Mouse (Mus musculus) left cerebral cortex, postnatal 14 days (tissue): ENCODE data around the gene Patz1. TPM values are rescaled to one million over a fixed set of nuclear protein-coding genes. Genes with fewer than 3 reads are reported as not detected.

Experiments
- DNase-seq, 2 experiments: peaks; one replicate each; pipeline ENCODE4 v3.0.0; 2021 to 2022; ENCODE audit warnings: low spot score in 2 of 2, mixed read lengths in 1 of 2
- intact Hi-C: fragments of 180-260 bp; cut with DNase I; formaldehyde crosslinking; loops from one replicate; pipeline ENCODE4 v1.15.1; 2025
- total RNA-seq, 2 experiments: library from RNA; stranded (reverse); gene quantifications; 2 replicates each; pipeline ENCODE4 v1.2.3; 2021

The Patz1 gene
- total RNA-seq, 2 experiments from 2014 or later, result 39.6 to 43.0 TPM

GRCm38 (mm10) chr11:3346351-3346750, 57.7 kb downstream of the Patz1 start:
- no peak for DNase-seq
- intact Hi-C loops, result loop anchor here (5.0 kb wide), 1 partner anchor 61 kb away; the partner anchor contains the start of gene Limk2

DNA sequence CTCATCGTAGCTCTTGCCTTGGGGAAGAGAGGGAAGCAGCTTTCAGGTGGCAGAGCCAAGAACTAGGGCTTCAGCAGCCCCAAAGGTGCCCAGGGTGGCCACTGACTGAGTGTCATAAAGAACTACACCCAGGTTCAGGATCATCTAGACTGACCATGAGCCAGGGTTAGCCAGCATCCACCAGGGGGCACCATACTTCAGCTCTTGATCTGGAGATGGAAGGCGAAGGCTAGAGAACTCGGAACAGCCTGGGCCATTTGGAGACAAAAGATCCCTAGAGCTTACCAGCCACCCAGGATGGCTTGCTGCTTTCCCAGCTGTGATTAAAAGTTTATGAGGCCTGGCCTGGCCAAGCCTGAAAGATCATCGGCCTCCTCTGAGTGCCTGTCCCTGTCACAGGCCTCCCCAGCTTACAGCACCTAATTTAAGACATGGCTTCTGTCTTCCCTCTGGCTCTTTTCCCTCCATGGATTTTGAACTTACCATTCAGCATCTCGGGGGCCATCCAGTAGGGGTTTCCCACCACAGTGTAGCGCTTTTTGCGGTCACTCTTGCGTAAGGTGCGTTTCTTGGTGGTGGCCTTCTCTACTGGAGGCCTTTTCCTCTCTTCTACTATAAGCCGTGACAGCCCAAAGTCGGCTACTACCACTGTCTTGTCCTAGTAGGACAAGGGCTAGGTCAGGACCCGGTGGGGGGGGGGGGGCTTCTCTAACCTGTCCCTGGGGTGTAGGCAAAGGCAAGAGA, 58.6 kb downstream of the Patz1 start:
- peak; percentile 82 to 85 for DNase-seq
- intact Hi-C loops, result loop anchor here (5.0 kb wide), 1 partner anchor 60 kb away; the partner anchor contains the start of gene Limk2

DNA sequence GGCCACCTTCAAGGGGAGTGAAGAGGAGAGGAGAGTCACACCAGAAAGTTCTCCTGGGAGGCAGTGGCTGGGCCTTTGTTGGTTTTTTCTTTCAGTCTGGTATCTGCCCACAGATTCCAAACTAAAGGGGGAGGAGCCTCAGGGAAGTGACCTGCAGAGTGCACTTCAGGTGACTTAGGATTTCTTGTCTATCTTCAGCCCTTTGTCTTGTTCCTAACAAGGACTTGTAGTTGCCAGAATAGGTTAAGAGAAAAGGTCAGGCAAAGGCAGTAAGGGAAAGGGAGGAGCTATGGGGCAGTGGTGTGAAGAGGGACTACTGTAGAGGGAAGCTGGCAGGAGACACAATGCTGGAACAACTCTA, 59.1 kb downstream of the Patz1 start:
- no peak for DNase-seq
- intact Hi-C loops, result loop anchor here (5.0 kb wide), 1 partner anchor 59 kb away; the partner anchor contains the start of gene Limk2

DNA sequence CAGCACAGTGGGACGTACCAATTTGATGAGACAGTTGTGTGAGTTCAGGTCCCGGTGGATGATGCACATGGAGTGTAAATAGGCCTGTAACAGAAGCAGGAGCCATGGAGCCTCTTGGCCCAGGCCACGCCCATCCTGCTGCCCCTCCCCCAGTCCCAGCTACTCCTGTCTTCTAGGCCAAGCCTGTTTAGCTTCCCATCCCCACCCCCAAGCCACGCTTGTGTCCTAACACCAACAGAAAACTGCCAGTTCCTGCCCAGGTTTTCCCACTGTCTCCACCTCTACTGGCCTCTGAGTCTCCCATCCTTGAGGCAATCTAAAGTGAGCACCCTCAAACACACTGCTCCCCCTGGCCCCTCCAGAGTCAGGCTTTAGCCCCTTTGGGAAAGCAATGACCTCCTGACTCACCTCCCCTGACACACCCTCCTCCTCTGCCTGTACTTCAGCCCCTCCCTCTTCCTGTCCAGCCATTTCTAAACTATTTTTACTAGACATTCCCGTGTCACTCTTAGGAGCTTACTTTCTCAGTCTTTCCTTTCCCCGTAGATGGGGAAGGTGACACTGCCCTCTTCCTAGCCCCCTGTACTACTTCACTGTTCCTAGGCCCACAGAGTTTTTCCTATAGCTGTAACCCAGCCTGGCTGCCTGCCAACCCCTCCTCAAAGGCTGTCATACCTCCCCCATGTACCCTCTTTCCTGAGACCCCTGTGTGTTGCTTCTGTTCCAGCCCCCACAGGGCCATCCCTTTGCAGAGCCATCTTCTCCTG, 60.1 kb downstream of the Patz1 start:
- intact Hi-C loops, result loop anchor here (5.0 kb wide), 1 partner anchor 59 kb away; the partner anchor contains the start of gene Limk2

DNA sequence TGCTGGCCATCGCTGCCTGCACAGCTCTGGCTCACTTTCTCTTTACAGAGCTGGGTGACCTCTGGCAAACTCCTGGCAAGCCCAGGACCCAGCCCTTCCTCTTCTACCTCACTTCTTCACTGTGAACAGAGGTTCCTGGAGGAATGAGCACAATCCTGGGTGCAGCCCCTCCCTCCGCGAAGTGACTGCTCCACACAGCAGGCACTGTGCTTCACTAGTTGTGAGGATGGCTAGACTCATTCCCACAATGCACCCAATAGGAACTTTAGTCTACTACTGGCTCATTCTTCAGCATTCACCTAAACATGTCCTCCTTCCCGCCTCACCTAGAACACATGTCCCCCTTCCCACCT, 60.6 kb downstream of the Patz1 start:
- intact Hi-C loops, result loop anchor here (5.0 kb wide), 1 partner anchor 58 kb away; the partner anchor contains the start of gene Limk2
- no peak for DNase-seq

More for the DNA sequence above, 60.1 kb downstream of the Patz1 start:
- no peak for DNase-seq

DNA sequence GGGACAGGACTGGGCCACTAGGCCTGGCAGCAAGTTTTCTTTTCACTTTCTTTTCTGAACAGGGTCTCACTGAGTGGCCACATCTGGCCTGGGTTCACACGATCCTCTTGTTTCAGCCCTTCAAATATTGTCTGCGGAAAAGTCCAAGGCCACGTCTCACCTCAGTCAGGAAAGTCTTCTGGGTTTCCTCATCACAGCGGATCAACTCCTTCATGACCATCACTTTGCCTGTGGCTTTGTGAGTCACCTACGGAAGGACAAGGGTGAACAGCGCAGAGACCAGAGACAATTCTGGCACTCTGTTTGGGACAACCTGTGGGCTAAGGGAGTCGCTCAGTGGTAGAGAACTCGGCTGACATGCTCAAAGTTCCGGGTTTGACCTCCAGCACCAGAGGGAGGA, 63.5 kb downstream of the Patz1 start:
- no peak for DNase-seq
- intact Hi-C loops, result no loop called here

GRCm38 (mm10) chr11:3352990-3353585, 64.4 kb downstream of the Patz1 start:
- intact Hi-C loops, result no loop called here
- DNase-seq, result no peak

Other genes starting within 250 kb of the Patz1 start
- gene Sfi1, start 95.4 kb upstream of the Patz1 start, total RNA-seq, result 10 to 100 TPM; 43.2 to 49.5 TPM
- 10 to 100 TPM; 59.0 to 67.2 TPM for gene Eif4enif1, start 86.5 kb upstream of the Patz1 start, total RNA-seq
- gene Drg1, start 22.5 kb upstream of the Patz1 start, total RNA-seq, result 10 to 100 TPM; 89.7 to 91.4 TPM
- gene Pik3ip1, start 41.5 kb downstream of the Patz1 start, total RNA-seq, result 10 to 100 TPM; 25.7 to 26.5 TPM
- 100 to 1,000 TPM; 101 to 104 TPM for gene Limk2, start 120.3 kb downstream of the Patz1 start, total RNA-seq
- 10 to 100 TPM; 21.7 to 22.4 TPM for gene Rnf185, start 163.5 kb downstream of the Patz1 start, total RNA-seq
- 1 to 10 TPM; 3.6 to 7.2 TPM for gene Pla2g3, start 199.4 kb downstream of the Patz1 start, total RNA-seq
- gene Inpp5j, start 215.9 kb downstream of the Patz1 start, total RNA-seq, result 10 to 100 TPM; 51.7 to 53.4 TPM
- gene Selenom, start 225.8 kb downstream of the Patz1 start, total RNA-seq, result 100 to 1,000 TPM; 156 to 170 TPM